Mouse (Mus musculus): ENCODE measurements around the gene Olfr601. TPM values are rescaled to one million over a fixed set of nuclear protein-coding genes. Genes with fewer than 3 reads are reported as not detected.

Gene Olfr601
- polyA plus RNA-seq (2014; fragmentation: Illumina TruSeq; extraction: RNeasy Lipid Tissue Mini Kit (QIAGEN cat#74804); ENCODE audit: low read depth, low replicate concordance) = not detected

DNA sequence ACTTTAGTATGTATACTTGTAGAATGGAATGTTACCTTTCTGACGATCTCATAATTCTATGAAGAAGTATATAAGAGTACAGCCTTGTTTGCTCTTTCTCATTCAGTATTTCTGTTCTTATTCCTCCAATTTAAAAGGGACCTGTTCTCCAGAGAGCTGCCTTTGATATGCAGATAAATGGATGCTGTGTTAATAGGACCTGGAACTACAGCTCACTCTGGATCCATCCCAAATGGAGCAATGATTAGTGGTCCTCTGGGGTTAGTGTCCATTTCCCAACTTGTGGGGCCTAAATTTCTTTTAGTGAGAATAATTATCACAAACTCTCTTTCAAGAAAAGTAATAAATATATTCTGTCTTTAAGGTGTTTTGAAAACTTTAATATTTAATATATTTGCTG lies at the start of gene Olfr601:
Olfr601 (minus strand) TSS at position 101 of the 400 bp plus-strand sequence.

DNA sequence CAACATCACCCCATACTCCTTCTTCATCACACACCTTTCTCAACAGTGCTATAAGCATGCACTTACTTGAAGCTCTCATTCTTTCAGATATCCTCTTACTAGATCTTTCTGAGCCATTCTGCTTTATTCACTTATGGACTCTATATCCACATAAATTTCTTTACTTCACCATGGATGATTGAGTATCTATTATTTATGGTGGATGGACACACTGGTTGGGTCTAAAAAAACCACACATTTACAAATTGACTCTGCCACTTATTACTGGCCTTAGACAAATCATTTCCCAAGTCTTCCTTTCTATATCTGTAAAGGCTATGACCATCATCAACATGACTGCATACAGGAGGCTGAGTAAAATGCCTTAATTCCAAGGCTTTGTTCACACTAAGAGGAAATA lies 23.6 kb upstream of the Olfr601 start, which contains the start of gene Olfr603:
Olfr603 (minus strand) TSS at position 101 of the 400 bp plus-strand sequence.

GRCm38 (mm10) chr7:103349569-103349968 lies 12.9 kb downstream of the Olfr601 start, which contains the start of gene Olfr600:
Gene Olfr600, minus strand, starts transcription at chr7:103349669.

GRCm38 (mm10) chr7:103335617-103336016 lies 26.8 kb downstream of the Olfr601 start, which contains the start of gene Olfr599:
Gene Olfr599, plus strand, starts transcription at chr7:103335917.

DNA sequence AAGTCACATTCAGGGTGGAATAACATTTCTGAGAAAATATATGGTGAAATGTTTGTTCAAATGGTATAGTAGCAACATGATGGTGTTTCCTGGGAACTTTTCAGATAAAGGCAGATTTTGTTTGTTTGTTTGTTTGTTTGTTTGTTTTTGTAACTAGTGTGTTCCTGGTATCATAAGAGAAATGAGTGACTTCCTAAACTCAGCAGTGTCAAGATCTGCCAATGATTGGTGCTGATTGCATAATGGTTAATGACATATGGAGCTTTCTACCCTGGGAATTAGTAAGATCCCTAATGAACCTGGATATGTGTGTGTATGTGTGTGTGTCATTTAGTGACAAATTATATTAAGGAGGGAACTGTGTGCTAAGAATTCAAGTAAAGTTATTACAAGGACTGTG lies 39.2 kb downstream of the Olfr601 start, which contains the start of gene Olfr598:
Olfr598 (plus strand) TSS at position 301 of the 400 bp plus-strand sequence.

DNA sequence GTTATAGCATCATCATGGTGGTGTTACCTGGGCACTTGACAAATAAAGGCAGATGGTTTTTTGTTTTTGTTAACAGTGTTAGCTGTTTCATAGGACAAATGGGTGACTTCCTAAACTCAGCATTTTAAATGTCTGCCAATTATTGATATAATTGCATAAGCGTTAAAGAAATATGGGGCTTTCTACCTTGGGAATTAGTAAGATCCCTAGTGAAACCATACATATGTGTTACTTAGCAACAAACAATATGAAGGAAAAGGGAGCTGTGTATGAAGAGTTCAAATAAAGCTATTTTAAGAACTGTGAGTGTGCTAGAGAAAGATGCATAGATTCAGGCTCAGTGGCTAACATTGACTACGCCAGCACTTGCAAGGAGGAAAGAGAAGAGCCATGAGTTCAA lies 46.4 kb downstream of the Olfr601 start, which contains the start of gene Olfr597:
Olfr597 (plus strand) TSS at position 301 of the 400 bp plus-strand sequence.

Other genes starting within 250 kb of the Olfr601 start
- not detected for gene Olfr586, start 237.0 kb downstream of the Olfr601 start, polyA plus RNA-seq (2014; fragmentation: Illumina TruSeq; extraction: RNeasy Lipid Tissue Mini Kit (QIAGEN cat#74804); ENCODE audit: low read depth, low replicate concordance)
- gene Olfr588-ps1, start 221.8 kb downstream of the Olfr601 start, polyA plus RNA-seq (2014; fragmentation: Illumina TruSeq; extraction: RNeasy Lipid Tissue Mini Kit (QIAGEN cat#74804); ENCODE audit: low read depth, low replicate concordance) = not detected
- not detected for gene Olfr589, start 206.3 kb downstream of the Olfr601 start, polyA plus RNA-seq (2014; fragmentation: Illumina TruSeq; extraction: RNeasy Lipid Tissue Mini Kit (QIAGEN cat#74804); ENCODE audit: low read depth, low replicate concordance)
- gene Olfr591, start 184.3 kb downstream of the Olfr601 start, polyA plus RNA-seq (2014; fragmentation: Illumina TruSeq; extraction: RNeasy Lipid Tissue Mini Kit (QIAGEN cat#74804); ENCODE audit: low read depth, low replicate concordance) = not detected
- not detected for gene Olfr592, start 177.9 kb downstream of the Olfr601 start, polyA plus RNA-seq (2014; fragmentation: Illumina TruSeq; extraction: RNeasy Lipid Tissue Mini Kit (QIAGEN cat#74804); ENCODE audit: low read depth, low replicate concordance)
- gene Olfr593, start 150.8 kb downstream of the Olfr601 start, polyA plus RNA-seq (2014; fragmentation: Illumina TruSeq; extraction: RNeasy Lipid Tissue Mini Kit (QIAGEN cat#74804); ENCODE audit: low read depth, low replicate concordance) = not detected
- not detected for gene Olfr594, start 145.7 kb downstream of the Olfr601 start, polyA plus RNA-seq (2014; fragmentation: Illumina TruSeq; extraction: RNeasy Lipid Tissue Mini Kit (QIAGEN cat#74804); ENCODE audit: low read depth, low replicate concordance)
- not detected for gene Usp17ld, start 110.2 kb downstream of the Olfr601 start, polyA plus RNA-seq (2014; fragmentation: Illumina TruSeq; extraction: RNeasy Lipid Tissue Mini Kit (QIAGEN cat#74804); ENCODE audit: low read depth, low replicate concordance)
- gene Olfr596, start 57.0 kb downstream of the Olfr601 start, polyA plus RNA-seq (2014; fragmentation: Illumina TruSeq; extraction: RNeasy Lipid Tissue Mini Kit (QIAGEN cat#74804); ENCODE audit: low read depth, low replicate concordance) = not detected
- gene Olfr597, start 46.3 kb downstream of the Olfr601 start, polyA plus RNA-seq (2014; fragmentation: Illumina TruSeq; extraction: RNeasy Lipid Tissue Mini Kit (QIAGEN cat#74804); ENCODE audit: low read depth, low replicate concordance) = not detected
- not detected for gene Olfr598, start 39.1 kb downstream of the Olfr601 start, polyA plus RNA-seq (2014; fragmentation: Illumina TruSeq; extraction: RNeasy Lipid Tissue Mini Kit (QIAGEN cat#74804); ENCODE audit: low read depth, low replicate concordance)
- gene Olfr599, start 26.7 kb downstream of the Olfr601 start, polyA plus RNA-seq (2014; fragmentation: Illumina TruSeq; extraction: RNeasy Lipid Tissue Mini Kit (QIAGEN cat#74804); ENCODE audit: low read depth, low replicate concordance) = not detected
- not detected for gene Olfr600, start 13.0 kb downstream of the Olfr601 start, polyA plus RNA-seq (2014; fragmentation: Illumina TruSeq; extraction: RNeasy Lipid Tissue Mini Kit (QIAGEN cat#74804); ENCODE audit: low read depth, low replicate concordance)
- gene Olfr603, start 23.5 kb upstream of the Olfr601 start, polyA plus RNA-seq (2014; fragmentation: Illumina TruSeq; extraction: RNeasy Lipid Tissue Mini Kit (QIAGEN cat#74804); ENCODE audit: low read depth, low replicate concordance) = not detected
- gene Usp17lc, start 52.4 kb upstream of the Olfr601 start, polyA plus RNA-seq (2014; fragmentation: Illumina TruSeq; extraction: RNeasy Lipid Tissue Mini Kit (QIAGEN cat#74804); ENCODE audit: low read depth, low replicate concordance) = not detected
- not detected for gene Olfr605, start 82.8 kb upstream of the Olfr601 start, polyA plus RNA-seq (2014; fragmentation: Illumina TruSeq; extraction: RNeasy Lipid Tissue Mini Kit (QIAGEN cat#74804); ENCODE audit: low read depth, low replicate concordance)
- not detected for gene Olfr606, start 86.4 kb upstream of the Olfr601 start, polyA plus RNA-seq (2014; fragmentation: Illumina TruSeq; extraction: RNeasy Lipid Tissue Mini Kit (QIAGEN cat#74804); ENCODE audit: low read depth, low replicate concordance)
- gene Olfr607, start 101.5 kb upstream of the Olfr601 start, polyA plus RNA-seq (2014; fragmentation: Illumina TruSeq; extraction: RNeasy Lipid Tissue Mini Kit (QIAGEN cat#74804); ENCODE audit: low read depth, low replicate concordance) = not detected
- gene Olfr608, start 107.2 kb upstream of the Olfr601 start, polyA plus RNA-seq (2014; fragmentation: Illumina TruSeq; extraction: RNeasy Lipid Tissue Mini Kit (QIAGEN cat#74804); ENCODE audit: low read depth, low replicate concordance) = not detected
- gene Olfr609, start 135.4 kb upstream of the Olfr601 start, polyA plus RNA-seq (2014; fragmentation: Illumina TruSeq; extraction: RNeasy Lipid Tissue Mini Kit (QIAGEN cat#74804); ENCODE audit: low read depth, low replicate concordance) = not detected
- gene Olfr610, start 149.5 kb upstream of the Olfr601 start, polyA plus RNA-seq (2014; fragmentation: Illumina TruSeq; extraction: RNeasy Lipid Tissue Mini Kit (QIAGEN cat#74804); ENCODE audit: low read depth, low replicate concordance) = not detected
- gene Olfr611, start 158.2 kb upstream of the Olfr601 start, polyA plus RNA-seq (2014; fragmentation: Illumina TruSeq; extraction: RNeasy Lipid Tissue Mini Kit (QIAGEN cat#74804); ENCODE audit: low read depth, low replicate concordance) = not detected
- not detected for gene Olfr612, start 180.1 kb upstream of the Olfr601 start, polyA plus RNA-seq (2014; fragmentation: Illumina TruSeq; extraction: RNeasy Lipid Tissue Mini Kit (QIAGEN cat#74804); ENCODE audit: low read depth, low replicate concordance)
- gene Olfr613, start 185.4 kb upstream of the Olfr601 start, polyA plus RNA-seq (2014; fragmentation: Illumina TruSeq; extraction: RNeasy Lipid Tissue Mini Kit (QIAGEN cat#74804); ENCODE audit: low read depth, low replicate concordance) = not detected
- gene Olfr615, start 193.4 kb upstream of the Olfr601 start, polyA plus RNA-seq (2014; fragmentation: Illumina TruSeq; extraction: RNeasy Lipid Tissue Mini Kit (QIAGEN cat#74804); ENCODE audit: low read depth, low replicate concordance) = not detected
- gene Olfr616, start 206.5 kb upstream of the Olfr601 start, polyA plus RNA-seq (2014; fragmentation: Illumina TruSeq; extraction: RNeasy Lipid Tissue Mini Kit (QIAGEN cat#74804); ENCODE audit: low read depth, low replicate concordance) = not detected
- not detected for gene Olfr617, start 210.4 kb upstream of the Olfr601 start, polyA plus RNA-seq (2014; fragmentation: Illumina TruSeq; extraction: RNeasy Lipid Tissue Mini Kit (QIAGEN cat#74804); ENCODE audit: low read depth, low replicate concordance)
- gene Olfr618, start 227.4 kb upstream of the Olfr601 start, polyA plus RNA-seq (2014; fragmentation: Illumina TruSeq; extraction: RNeasy Lipid Tissue Mini Kit (QIAGEN cat#74804); ENCODE audit: low read depth, low replicate concordance) = not detected
- gene Olfr619, start 237.9 kb upstream of the Olfr601 start, polyA plus RNA-seq (2014; fragmentation: Illumina TruSeq; extraction: RNeasy Lipid Tissue Mini Kit (QIAGEN cat#74804); ENCODE audit: low read depth, low replicate concordance) = not detected
- gene Olfr620, start 249.9 kb upstream of the Olfr601 start, polyA plus RNA-seq (2014; fragmentation: Illumina TruSeq; extraction: RNeasy Lipid Tissue Mini Kit (QIAGEN cat#74804); ENCODE audit: low read depth, low replicate concordance) = not detected

Measured in heart, adult 10 weeks (tissue).